Mouse (Mus musculus) gastrocnemius, postnatal 25 days (tissue): ENCODE measurements around the gene Cyp1b1. TPM values are rescaled to one million over a fixed set of nuclear protein-coding genes. Genes with fewer than 3 reads are reported as not detected.

ENCODE experiments used
- DNase-seq: peaks from one replicate; pipeline ENCODE4 v3.0.0; 2022
- long read RNA-seq, 2 experiments: library from polyadenylated mRNA; stranded (forward); transcript quantifications; one replicate each; pipeline ENCODE4 v2.0.0; 2021
- total RNA-seq, 2 experiments: library from RNA; stranded (reverse); gene quantifications; 1 replicate in 1 of 2; 2 replicates in 1 of 2; pipeline ENCODE4 v1.2.3; 2021

The Cyp1b1 gene
- total RNA-seq = under 1 TPM; 0.27 to 0.54 TPM
- long read RNA-seq, experiment 1 = 0 reads
- long read RNA-seq, experiment 2 = 0 reads

DNA sequence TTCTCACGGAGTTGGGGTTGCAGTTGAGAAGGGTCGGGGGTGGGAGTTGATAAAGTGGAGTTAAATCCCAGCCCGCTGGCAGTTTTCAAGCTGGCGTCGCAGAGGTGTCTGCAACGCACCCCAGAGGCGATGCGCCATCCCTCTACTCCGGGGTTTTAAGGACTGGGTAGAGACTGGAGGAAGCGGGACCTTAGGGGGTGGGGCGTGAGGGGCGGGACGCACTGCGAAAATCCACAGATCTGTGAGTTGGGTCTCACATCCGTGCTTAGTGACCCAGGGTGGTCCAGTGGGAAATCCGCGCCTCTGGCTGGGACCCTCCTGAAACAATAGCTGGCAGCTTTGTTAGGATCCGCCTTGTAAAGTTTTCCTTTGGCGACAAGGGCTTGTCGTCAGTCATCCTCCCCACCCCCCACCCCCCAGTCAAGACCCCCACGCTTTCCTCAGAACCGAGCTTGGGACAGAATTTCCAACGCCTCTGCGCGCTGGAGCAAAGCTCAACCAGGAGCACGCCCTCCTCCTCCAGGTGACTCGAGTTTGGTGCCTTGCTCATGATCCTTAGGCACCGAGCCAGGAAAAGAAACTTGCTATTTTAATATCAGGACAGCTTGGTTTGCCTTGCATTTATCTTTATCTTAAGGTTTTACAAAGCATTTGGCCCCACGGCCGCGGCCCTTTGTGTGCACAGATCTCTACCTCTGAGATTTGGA is at the start of gene Cyp1b1:
Gene Cyp1b1, minus strand, starts transcription at position 131 of the 707 bp plus-strand sequence.
- no peak for DNase-seq

DNA sequence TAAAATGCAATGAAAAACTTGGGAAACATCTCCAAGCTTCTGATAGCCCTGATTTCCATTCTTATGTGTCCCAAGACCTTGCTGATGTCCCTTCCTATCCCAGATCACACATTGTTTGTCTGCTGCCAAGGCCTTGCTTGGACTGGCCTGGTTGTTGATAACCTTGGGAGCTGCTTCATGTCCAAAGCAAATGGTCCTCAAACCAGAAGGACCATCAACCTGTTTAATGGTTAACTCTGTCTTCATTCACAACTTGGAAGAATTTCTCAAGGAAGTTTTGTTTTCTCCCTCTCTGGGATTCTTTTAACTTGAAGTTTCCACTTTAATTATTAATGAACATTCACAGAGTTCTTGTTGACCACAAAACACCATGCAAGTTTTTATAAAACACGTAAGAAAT is 47.0 kb upstream of the Cyp1b1 start:
- DNase-seq = no peak

DNA sequence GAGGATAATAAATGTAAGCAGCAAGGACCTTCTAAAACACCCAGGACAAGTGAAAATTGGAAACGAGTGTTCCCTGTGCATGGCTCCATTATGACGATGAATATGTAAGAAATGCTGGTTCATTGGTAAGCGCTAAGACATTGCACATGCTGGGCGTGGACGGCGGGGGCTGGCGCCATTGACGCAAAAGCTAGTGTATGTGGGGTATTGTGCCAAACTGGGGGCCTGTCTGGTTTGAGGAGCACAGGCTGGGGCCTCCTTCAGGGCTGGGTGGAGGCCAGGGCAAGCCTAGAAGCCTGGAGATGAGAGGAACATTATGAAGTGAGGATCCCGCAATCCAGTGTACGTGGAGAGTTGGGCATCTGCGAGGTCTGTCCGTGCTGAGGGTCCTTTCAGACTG is 39.0 kb upstream of the Cyp1b1 start:
- no peak for DNase-seq

DNA sequence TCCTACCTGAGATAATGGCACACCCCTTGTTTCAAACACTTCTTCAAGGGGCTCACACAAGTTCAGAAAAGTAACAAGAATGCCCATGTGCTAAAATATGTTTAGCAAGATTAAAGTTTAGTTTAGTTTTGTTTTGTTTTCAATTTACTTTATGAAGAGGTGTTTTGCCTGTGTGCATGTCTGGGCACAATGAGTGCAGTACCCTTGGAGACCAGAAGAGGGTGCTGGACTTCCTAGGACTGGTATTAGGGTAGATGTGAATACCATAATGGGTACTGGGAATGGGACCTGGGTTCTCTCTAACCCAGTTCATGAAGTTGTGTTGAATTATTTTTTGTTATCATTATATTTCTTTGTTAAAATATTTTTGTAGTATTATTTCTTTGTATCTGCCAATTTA is 38.0 kb upstream of the Cyp1b1 start:
- no peak for DNase-seq

DNA sequence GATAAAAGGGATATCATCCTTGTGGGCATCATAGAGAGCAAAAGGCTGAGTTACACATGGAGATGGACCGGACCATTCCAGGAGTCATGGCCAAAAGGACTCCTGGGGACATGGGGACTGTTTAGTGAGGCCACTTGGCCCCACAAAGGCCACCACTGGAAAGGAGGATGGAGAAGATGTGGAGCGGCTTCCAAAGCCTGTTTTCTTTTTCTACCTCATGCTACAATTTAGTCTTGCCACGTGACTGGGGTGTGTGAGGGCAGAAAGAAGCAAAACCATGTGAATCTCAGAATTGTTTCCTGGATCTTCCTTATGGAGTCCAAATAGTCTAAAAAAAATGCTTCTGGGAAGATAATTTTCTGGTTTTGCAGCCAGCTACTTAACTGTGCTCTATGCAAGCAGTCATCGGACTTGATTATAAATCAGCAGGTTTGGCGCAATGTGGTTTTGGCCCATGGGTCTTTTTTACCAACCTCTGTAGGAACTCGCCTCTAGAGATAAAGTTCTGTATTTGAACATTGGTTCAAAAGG is 36.9 kb upstream of the Cyp1b1 start:
- no peak for DNase-seq

DNA sequence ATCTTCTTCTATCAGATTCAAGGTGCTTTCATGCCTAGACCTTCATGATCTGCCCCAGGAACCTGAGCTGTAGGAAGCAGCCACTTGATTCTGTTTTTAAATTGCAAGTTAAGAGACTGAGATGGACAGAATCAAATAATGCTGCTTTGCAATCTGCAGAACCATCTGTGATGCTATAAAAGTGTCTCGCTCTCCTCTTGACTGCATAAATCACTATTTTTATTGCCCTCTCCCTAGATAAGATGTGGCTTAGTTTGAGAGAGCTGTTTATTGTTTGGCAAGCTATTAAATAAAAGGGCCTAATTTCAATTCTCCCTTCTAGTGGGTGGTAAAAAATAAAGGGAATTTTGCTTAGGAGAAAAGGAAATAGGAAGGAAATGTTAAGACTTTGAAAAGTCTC is 34.8 kb upstream of the Cyp1b1 start:
- no peak for DNase-seq

DNA sequence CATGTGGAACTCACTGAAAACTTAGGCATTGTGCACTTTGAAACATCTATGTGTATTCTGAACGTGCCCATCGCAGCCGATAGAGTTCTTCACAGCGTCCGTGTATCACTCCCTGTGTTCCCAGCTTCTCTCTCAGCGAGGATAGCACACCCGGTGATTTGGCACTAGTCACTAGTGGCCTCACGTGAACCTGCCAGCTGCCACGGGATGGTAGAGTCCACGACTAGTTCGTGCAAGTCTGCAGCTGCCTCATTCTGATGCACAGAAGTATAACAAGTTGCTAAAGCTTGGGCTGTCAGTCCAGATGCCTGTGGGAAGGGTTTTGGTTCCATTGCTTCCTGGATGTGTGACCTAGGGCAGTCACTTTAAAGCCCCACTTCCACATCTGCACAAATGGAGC is 32.1 kb upstream of the Cyp1b1 start:
- no peak for DNase-seq

DNA sequence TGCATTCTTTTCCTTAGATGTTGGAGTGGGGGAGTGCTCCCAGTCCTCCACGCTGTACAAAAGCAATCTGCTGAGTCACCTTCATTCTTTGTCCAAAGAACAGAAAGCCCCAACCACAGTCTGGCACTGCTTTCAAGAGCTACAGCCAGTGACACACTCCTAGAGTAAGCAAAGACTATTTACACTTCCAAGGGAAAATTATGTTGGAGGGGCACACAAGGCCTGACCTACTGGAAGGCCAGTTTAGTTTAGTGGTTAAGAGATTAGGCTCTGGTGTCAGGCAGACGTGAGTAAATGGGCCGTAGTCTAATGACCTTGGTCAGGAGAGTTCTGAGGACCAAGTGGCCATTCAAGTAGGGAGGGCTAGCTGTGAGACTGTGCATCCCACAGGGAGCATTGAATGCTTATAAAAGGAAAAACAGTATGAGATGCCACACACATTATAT is 31.3 kb upstream of the Cyp1b1 start:
- no peak for DNase-seq

DNA sequence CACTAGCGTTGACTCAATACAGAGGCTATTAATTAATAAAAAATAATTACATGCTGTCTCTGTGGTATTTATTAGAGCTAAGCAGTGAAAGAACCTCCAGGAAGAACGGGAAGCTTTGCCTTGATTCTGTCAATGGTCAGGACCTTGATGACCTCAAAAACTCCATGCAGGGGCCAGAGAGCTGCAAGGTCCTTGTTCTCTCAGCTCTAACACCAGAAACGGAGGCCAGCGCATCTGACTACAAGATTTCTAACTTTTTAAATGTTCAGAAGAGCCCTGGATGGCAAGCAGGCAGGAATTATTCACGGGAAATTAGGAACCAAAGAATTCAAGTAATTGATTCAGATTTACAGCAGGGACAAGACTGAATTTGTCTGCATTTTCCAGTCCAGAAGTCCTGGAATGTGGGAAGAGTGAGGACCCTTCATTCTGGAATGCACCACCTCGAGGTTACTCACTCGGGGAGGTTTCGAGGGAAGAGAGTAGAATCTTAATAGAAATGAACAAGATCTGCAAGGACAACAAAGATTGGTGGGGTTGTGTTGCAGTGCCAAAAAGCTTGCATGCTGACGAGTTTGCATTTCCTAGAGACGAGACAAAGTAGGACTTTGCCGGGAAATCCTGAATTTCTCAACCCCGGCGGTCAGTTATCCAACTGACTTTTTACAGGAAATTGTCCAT is 30.3 kb upstream of the Cyp1b1 start:
- DNase-seq = no peak

DNA sequence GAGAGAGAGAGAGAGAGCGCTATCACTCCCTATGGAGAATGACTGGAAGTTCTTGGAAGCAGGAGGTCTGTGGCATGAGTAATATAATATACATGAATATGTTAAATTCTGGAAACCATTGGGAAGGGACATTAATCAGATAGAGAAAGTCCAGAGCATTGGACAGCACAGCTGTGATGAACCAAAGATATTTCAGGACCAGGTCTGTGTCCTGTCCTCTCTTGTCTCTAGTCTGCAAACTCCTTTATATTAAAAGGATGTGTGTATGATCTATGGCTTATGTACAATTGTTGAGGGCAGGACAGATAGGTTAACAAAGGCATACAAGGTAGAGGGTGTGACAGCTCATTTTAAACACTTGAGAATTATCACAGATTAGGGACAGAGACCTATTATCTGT is 28.6 kb upstream of the Cyp1b1 start:
- no peak for DNase-seq

DNA sequence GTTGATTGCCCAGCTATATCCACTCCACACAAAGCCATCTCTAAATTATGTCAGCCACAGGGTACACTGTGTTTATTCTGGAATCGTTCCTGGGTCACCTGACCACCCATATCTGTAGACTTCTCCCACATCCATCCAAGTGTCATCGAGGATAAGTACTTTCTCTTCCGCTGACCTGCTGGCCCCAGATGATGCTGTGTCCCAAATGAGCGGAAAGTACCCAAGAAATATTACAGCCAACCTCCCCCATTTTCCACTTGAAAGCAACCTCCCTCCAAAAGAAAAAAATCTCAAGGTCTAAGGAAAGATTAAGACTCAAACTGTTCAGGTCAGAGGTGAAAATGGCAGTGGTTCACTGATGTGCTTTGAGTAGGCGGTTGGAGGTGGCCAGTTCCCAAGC is 27.8 kb upstream of the Cyp1b1 start:
- DNase-seq = no peak

DNA sequence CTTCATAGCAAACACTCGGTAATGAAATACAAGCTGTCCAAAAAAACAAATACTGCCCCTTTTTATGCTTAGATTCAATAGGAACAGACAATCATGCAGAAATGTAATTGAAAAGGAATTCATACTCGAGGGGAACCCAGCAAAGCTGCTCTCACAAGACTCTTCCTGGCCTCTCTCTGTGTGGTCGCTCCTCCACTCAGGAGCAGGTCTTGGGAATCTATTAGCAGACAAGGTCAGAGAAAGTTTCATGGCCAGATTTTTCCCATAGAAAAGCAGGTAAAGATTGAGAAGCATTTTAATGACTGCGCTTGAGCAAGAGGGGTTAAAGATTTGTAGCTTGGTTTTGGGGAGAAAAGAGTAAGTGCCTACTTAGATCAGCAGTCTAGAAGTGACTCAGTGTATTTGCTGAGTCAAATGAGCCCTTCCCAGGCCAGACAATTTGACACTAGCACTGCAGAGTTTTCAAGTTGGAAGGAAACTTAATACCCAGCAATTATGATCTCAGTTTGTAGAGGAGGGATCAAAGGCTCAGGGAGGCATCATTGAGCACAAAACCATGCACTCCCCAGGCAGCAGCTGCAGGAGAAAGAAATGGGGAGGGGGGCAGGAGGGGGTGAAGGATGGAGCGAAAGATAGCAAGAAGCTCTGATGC is 24.1 kb upstream of the Cyp1b1 start:
- DNase-seq = no peak

DNA sequence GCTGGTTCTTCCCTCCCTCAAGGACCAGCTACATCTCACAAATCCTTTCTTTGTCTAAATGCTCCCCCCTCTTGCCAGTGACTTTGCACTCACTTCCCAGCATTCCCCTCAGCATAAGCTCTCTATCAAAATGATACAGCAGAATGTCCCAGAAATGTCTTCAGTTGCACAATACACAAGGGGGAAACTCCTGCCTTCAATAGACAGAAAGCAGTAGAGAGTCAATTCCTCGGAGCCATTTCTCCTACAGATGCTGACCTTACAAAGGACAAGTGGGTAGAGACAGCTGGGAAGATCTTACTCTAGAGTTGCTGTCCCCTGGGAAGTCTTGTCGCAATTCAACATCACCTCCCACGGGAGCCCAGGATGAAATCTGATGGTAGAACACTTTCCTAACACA is 22.7 kb upstream of the Cyp1b1 start:
- DNase-seq = peak; percentile 27

DNA sequence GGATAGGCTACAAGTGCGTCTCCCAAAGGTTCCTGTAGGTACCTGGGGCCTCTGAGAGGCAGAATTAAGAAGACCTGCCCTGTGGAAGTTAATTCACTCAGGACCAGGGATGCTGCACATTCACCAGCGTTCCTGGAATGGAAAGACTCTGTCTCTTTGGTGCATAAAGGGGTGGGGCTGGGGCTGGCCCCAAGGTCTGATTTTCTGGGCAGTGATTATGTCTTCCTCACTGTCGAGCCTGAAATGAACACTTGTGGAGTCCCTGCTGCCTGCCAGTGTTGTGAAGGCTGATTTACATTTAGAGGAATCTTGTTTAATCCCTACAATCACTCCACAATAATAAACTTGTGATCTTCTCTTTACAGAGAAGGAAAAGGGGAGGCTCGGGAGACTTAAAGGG is 18.2 kb upstream of the Cyp1b1 start:
- no peak for DNase-seq

DNA sequence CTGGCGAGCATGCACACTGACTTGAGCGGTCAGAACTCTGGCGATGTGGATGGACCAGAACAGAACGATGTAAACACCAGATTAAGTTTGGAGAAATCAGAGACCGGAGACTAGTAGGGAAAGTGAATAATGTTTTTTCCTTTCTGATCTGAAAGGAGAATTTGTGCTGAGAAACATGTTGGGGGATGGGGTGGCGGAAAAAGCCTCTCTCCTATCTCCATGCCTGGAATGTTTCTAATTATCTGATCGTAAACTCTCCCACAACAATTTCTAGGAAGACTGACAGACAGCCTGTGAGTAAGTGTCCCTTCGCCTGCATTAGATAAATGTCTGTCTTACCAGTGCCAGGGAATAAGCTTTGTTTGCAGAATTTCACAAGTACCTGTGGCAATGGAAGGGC is 16.1 kb upstream of the Cyp1b1 start:
- DNase-seq = no peak

DNA sequence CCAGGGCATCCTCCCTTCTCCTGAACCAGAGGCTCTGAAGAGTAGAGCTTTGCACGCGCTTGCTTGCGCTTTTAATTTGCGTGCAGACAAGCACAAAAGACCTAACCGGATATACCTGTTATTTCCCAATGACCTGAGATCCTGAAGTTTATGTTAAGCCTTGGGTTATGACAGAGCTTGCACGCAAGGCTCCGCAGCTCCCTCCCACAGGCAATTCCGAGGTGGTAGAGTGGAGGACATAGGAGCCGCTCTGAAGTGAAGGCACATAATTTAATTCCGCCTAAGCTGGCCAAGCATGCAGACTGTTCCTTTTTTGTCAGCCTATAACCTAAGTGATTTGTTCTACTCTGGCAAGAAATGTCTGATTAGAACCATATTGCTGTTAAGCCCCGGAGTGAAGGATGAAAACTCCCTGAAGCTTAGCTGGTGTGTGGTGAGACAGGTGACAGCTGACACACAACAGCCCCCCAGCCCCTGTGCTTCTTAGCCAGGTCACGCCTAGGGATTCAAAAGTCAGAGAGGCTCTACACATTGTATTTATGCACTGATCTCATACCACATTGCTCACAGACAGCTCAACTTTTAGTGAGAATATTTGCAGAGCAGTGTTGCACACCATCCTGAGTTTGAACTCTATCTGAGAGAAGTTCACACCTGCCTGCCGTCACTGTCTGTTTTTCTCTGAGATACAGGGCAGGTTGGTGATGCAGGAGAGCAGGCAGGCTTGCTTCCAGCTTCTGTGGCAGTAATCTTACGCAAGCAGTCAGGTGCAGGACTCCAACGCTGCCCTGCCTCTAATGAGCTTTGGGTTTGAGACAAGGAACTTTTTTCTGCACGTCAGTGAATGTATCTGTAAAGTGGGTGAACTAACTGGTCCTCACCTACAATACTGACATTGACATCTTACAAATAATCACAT is 14.0 kb upstream of the Cyp1b1 start:
- no peak for DNase-seq

DNA sequence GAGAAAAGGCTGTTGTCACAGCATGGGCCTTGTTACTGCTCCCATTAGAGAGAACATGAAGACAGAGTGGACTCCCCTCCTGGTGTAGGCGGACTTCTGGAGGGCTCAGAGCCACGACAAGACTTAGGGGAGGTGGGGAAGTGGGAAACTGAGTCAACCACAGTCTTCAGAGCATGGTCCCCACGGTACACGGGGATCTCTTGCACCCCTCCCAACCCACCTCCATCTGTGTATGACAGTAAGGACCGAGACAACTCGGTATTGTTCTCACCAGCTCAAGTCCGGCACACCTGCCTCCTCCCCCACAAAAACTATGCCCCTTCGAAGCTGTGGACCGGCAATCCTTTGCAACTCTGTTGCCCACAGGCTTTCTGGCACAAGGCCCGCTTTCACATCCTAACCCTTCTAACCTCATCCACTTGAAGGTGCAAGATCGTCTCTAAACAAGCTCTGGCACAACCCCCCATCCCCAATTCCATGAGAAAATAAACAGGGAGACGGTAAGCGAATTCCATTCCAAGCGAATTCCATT is 13.3 kb upstream of the Cyp1b1 start:
- DNase-seq = no peak

DNA sequence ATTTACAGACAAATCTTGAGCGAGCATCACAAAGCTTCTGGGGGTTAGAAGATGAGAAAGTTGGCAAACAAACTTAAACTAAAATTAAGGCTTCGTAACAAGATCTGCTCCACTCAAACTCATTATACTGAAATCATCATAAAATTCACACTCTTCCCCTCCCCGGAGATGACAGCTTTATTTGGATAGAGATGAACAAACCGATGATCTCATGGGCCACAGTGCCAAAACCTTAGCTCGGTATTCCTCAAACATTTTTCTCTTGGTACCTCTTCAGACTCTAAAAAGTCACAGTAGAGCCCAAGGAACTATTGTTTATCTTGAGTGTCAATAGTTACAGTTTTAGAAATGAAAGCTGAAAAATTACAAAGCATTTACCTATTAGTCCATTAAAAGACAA is 11.8 kb upstream of the Cyp1b1 start:
- DNase-seq = no peak

DNA sequence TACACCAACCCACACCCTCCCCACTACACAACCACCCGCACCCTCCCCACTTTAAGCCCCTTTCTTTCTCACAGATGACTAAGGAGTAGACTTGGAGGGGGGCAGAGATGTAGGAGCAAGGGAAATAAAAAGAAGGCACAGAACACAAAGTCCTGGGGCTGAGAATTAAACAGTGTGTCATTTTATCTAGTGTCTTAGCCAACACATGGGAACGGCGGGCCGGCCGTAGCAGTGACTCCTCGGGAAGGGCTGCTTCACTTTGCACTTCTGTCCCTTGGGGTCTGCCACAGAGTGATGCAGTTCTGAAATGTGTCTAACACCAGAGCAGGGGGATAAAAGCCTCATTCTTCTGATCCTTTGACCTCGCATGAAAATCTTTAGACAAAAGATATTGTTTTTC is 5.8 kb upstream of the Cyp1b1 start:
- DNase-seq = no peak

DNA sequence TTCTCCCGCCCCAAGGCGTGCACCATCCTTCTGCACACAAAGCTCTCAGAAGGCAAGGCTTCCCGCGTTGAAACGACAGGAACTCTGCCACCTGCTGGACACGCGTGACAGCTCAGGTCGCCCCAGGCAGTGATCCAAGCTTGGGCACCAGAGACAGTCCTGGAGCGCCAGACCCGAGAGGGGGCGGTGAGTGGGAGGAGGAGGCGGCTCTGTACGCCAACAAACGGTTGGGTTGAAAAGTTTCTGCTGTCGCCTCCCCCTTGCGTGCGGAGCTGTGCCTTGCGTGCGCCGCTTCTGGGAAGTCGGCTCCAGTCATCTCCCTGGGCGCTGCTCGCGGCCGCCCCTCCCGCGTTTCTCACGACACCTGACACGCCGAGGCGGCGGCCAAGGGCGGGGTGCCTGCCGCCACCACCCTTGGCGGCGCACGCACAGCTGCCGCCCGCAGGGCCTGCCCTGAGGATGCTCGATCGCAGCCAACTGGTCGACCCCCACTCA is 835 bp upstream of the Cyp1b1 start:
- DNase-seq = peak; percentile 68

DNA sequence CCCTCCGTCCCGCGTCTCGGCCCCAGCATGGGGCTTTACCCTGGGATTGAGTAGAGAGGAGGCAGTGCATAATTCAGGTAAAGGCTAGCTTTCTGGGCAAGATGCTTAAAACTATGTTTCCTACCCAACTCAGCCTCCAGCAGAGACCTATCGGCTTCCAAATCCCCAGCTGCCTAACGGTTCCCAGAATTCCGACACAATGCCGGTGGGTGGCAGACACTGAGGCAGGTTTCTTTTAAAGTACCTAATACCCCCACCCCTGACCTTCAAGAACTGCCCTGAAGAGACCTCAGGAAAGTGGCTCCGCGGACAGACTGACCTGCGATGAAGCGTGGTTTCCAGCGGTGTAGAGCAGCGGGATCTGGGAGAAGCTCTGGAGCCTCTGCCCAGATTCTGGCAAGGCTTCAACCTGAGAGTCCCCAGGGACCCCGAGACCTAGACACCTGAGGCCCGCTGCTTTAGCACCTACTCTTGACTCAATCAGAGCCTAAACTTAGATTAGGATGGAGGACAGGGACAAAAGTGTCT is 429 bp downstream of the Cyp1b1 start:
- no peak for DNase-seq
